Mouse (Mus musculus): ENCODE results near the gene Mat2a. TPM values are rescaled to one million over a fixed set of nuclear protein-coding genes. Genes with fewer than 3 reads are reported as not detected.
A peak's percentile ranks its signal among the peaks of the same experiment; 100 is the strongest.

The Mat2a gene
- total RNA-seq (2014; rRNA removed) (70.5 and 105 TPM in 2 replicates), polyA plus RNA-seq (2015; fragmentation: Nextera tagmentation; extraction: Ambion mirVana) (254 and 279 TPM in 2 replicates)

DNA sequence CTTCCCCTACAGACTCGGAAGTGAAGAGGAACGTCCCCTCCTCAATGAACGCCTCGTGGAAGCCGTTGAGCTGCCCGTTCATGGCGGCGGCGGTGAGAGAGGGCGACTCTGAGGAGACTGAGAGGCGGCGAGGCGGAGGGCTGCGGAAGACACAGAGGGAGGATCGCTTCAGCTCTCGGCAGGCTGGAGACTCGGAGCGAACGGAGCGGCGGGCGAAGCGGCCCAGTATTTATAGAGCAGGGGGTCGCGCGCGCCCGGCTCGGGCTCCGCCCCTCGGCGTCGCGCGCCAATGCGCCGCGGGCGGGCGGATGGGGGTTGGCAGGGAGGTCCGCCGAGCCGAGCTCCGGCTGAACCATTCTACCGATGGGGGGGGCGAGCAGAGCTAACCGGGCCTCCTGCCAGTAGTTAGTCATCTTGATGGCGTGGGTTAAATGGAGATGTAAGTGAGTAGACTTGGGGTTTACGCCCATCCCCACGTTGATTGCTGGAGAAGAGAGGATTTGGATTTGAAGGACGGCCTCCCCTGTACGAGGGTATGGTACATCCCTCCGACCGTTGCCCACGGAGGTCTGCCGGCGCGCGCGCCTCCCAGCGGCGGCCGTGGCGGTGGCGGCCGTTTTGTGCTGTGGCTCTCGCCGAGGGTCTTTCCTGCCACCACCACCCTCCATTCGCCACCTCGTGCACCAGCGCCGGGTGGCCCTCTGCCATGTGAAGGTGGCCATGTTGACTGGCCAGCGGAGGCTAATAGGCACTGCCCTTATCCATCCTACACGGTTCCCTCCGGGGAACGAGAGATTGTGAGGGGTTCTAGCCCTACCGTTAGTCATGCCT lies at the start of gene Mat2a:
TSS of gene Mat2a (minus strand) at position 204 of the 831 bp plus-strand sequence.
- Histone ChIP-seq H3K9ac (replicated peaks; ENCODE audit: low read length) (peak within 1 kb of the TSS; percentile 99), H3K4me2 (ENCODE audit: low read depth, low read length) (peak within 1 kb of the TSS; percentile 70), H3K9me3 (ENCODE audit: low read length) (no peaks in the 10 kb centered on the region), H3K4me1 (ENCODE audit: insufficient read depth, low read length) (peaks cover 16% of the 10 kb centered on the region), H3K4me3 (ENCODE audit: low read length) (peak within 1 kb of the TSS; percentile 100), H3K27ac (peak within 1 kb of the TSS; percentile 100), H3K36me3 (ENCODE audit: insufficient read depth, low read length) (peaks cover 25% of the 10 kb centered on the region), H3K27me3 (ENCODE audit: insufficient read depth, low read length) (no peaks in the 10 kb centered on the region)
- under 1% methylated on average over 76 of the region's 77 CpGs for whole genome bisulfite sequencing
- peak; percentile 49 for TF ChIP-seq CTCF (IDR thresholded peaks at IDR 0.05; ENCODE audit: low read depth)
- peak; percentile 93 for ATAC-seq
- DNase-seq (ENCODE audit: low spot score), result peak; percentile 97

DNA sequence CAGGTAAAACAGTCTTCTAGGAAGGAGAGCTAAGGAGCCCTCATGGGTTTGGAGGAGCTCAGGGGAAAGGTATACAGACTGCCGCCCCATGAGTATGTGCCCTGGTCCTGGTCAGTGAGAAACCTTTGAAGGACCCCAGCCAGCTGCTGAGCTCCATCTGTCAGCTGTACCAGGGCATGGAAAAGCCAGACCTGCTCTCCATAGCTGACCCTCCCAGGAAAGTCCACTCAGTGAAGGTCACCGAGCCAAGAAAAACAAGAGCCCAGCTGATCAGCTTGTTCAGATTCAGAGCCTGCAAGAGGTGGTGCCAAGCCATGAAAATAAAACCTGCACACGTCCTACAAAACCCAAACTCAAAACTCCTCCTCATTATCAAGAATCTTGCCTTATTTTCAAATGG lies 49.5 kb upstream of the Mat2a start:
- DNase-seq (ENCODE audit: low spot score) (no peak), ATAC-seq (no peak)
- no peak for TF ChIP-seq CTCF (IDR thresholded peaks at IDR 0.05; ENCODE audit: low read depth)
- no peak overlapping the region for H3K9ac ChIP-seq (replicated peaks; ENCODE audit: low read length)
- no peak overlapping the region for H3K27ac ChIP-seq
- no peaks in the 10 kb centered on the region for H3K36me3 ChIP-seq (ENCODE audit: insufficient read depth, low read length)
- 66% methylated on average over 3 of the region's 3 CpGs for WGBS
- H3K9me3 ChIP-seq (ENCODE audit: low read length), result no peaks in the 10 kb centered on the region
- no peaks in the 10 kb centered on the region for H3K4me1 ChIP-seq (ENCODE audit: insufficient read depth, low read length)
- no peaks in the 10 kb centered on the region for H3K27me3 ChIP-seq (ENCODE audit: insufficient read depth, low read length)
- no peak overlapping the region for H3K4me3 ChIP-seq (ENCODE audit: low read length)
- H3K4me2 ChIP-seq (ENCODE audit: low read depth, low read length), result no peak overlapping the region

DNA sequence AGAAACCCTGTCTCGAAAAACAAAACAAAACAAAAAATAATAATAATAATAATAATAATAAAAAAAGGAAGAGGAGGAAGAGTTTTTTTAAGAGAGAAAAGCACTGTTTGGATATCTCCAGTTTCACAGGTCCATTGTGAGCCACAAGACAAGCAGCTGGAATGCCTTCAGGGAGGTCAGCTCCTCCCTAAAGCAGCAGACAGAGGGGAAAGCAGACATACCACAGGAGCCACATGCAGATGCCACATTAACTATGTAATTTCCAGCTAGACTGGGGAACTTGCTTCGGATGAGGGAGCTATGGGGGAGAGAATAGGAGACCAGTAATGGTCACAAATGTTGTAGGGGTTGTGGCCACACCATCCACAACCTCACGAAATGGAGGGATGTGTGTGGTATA lies 47.9 kb upstream of the Mat2a start:
- H3K9me3 ChIP-seq (ENCODE audit: low read length), result no peaks in the 10 kb centered on the region
- H3K27me3 ChIP-seq (ENCODE audit: insufficient read depth, low read length), result no peaks in the 10 kb centered on the region
- H3K4me1 ChIP-seq (ENCODE audit: insufficient read depth, low read length), result no peaks in the 10 kb centered on the region
- ATAC-seq, result no peak
- no peaks in the 10 kb centered on the region for H3K36me3 ChIP-seq (ENCODE audit: insufficient read depth, low read length)
- no peak overlapping the region for H3K4me2 ChIP-seq (ENCODE audit: low read depth, low read length)
- H3K27ac ChIP-seq, result no peak overlapping the region
- DNase-seq (ENCODE audit: low spot score), result no peak
- H3K9ac ChIP-seq (replicated peaks; ENCODE audit: low read length), result no peak overlapping the region
- TF ChIP-seq CTCF (IDR thresholded peaks at IDR 0.05; ENCODE audit: low read depth), result no peak
- H3K4me3 ChIP-seq (ENCODE audit: low read length), result no peak overlapping the region
- WGBS, result 74% methylated on average over 3 of the region's 3 CpGs

DNA sequence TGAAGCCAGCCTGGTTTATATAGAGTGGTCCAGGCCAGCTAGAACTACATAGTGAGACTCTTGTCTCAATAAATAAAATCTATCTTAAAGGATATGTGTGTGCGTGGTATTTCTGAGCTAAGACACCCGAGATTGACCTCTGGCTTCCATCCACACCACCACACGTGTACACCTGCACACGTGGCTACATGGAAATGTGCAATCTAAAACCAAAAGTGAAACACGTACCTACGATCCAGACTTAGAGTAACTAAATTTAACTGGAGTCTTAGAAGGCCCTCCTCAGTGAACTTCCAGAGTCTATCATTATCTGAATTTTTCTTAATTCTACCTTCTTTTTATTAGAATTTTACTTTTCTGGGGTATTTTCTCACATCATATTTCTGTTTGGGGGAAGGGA lies 46.9 kb upstream of the Mat2a start:
- no peak for ATAC-seq
- no peaks in the 10 kb centered on the region for H3K4me1 ChIP-seq (ENCODE audit: insufficient read depth, low read length)
- no peak overlapping the region for H3K4me2 ChIP-seq (ENCODE audit: low read depth, low read length)
- H3K4me3 ChIP-seq (ENCODE audit: low read length), result no peak overlapping the region
- H3K27me3 ChIP-seq (ENCODE audit: insufficient read depth, low read length), result no peaks in the 10 kb centered on the region
- H3K9me3 ChIP-seq (ENCODE audit: low read length), result no peaks in the 10 kb centered on the region
- TF ChIP-seq CTCF (IDR thresholded peaks at IDR 0.05; ENCODE audit: low read depth), result no peak
- no peaks in the 10 kb centered on the region for H3K36me3 ChIP-seq (ENCODE audit: insufficient read depth, low read length)
- no peak overlapping the region for H3K27ac ChIP-seq
- WGBS, result 89% methylated on average over 6 of the region's 6 CpGs
- no peak overlapping the region for H3K9ac ChIP-seq (replicated peaks; ENCODE audit: low read length)
- DNase-seq (ENCODE audit: low spot score), result no peak

DNA sequence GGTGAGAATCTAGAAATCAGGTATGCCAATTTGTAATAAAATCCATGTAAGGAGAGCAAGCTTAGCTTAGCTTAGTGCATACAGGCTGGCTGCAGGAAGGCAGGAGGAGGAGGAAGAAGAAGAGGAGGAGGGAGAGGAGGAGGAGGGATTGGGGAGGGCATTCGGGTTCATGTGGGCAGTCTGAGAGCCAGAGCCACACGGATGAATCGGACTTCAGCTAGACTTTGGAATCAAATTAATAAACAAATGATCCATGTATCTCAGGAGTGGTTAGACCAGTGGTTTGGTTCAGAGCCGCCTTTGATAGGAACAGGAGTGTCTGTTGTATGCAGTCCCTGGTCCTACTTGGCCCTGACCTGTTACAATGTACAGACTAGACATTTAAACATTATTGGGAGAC lies 45.5 kb upstream of the Mat2a start:
- H3K4me1 ChIP-seq (ENCODE audit: insufficient read depth, low read length), result no peaks in the 10 kb centered on the region
- no peak overlapping the region for H3K9ac ChIP-seq (replicated peaks; ENCODE audit: low read length)
- DNase-seq (ENCODE audit: low spot score) (no peak), ATAC-seq (no peak)
- H3K9me3 ChIP-seq (ENCODE audit: low read length), result no peaks in the 10 kb centered on the region
- no peak overlapping the region for H3K27ac ChIP-seq
- 70% methylated on average over 4 of the region's 4 CpGs for WGBS
- H3K27me3 ChIP-seq (ENCODE audit: insufficient read depth, low read length), result no peaks in the 10 kb centered on the region
- no peak for TF ChIP-seq CTCF (IDR thresholded peaks at IDR 0.05; ENCODE audit: low read depth)
- H3K36me3 ChIP-seq (ENCODE audit: insufficient read depth, low read length), result no peaks in the 10 kb centered on the region
- no peak overlapping the region for H3K4me3 ChIP-seq (ENCODE audit: low read length)
- H3K4me2 ChIP-seq (ENCODE audit: low read depth, low read length), result no peak overlapping the region

DNA sequence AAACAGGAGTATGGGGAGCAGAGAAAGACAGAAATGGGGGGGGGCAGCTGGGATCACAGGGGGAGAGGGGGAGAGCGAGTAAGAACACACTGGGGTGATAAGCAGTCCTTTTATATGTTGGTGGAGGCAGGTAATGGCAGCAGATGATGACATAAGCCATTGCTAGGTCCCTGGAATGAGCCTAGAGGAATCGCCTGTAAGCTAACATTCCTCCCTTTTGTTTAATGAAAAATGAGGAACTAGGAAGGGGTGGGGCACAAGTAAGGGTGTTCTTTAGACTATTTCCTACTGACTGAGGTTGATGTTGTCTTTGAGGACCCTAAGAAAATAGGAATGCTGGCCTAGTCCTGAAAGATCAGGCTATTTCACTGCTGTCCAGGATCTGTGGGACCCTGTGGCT lies 42.8 kb upstream of the Mat2a start:
- no peak for ATAC-seq

DNA sequence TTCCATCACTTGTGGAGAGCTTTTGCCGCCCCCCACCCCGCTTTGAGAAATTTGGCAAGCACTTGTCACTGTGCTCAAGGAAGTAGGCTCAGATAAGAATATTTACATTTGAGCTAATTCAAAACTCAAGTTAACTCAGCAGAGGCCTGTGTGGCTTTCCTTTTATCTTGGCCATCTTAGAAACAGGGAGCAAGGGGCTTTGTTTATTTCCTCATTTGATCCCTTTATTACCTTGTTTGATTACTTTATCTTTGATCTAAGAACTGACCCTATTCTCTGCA lies 41.0 kb upstream of the Mat2a start:
- 93% methylated on average over 2 of the region's 2 CpGs for WGBS
- Histone ChIP-seq H3K4me2 (ENCODE audit: low read depth, low read length) (no peak overlapping the region), H3K27ac (no peak overlapping the region), H3K9ac (replicated peaks; ENCODE audit: low read length) (no peak overlapping the region), H3K4me3 (ENCODE audit: low read length) (no peak overlapping the region), H3K36me3 (ENCODE audit: insufficient read depth, low read length) (no peaks in the 10 kb centered on the region), H3K9me3 (ENCODE audit: low read length) (no peaks in the 10 kb centered on the region), H3K4me1 (ENCODE audit: insufficient read depth, low read length) (no peaks in the 10 kb centered on the region), H3K27me3 (ENCODE audit: insufficient read depth, low read length) (no peaks in the 10 kb centered on the region)
- no peak for ATAC-seq
- no peak for DNase-seq (ENCODE audit: low spot score)
- no peak for TF ChIP-seq CTCF (IDR thresholded peaks at IDR 0.05; ENCODE audit: low read depth)

More for the DNA sequence above, 42.8 kb upstream of the Mat2a start:
- no peak for TF ChIP-seq CTCF (IDR thresholded peaks at IDR 0.05; ENCODE audit: low read depth)
- Histone ChIP-seq H3K36me3 (ENCODE audit: insufficient read depth, low read length) (no peaks in the 10 kb centered on the region), H3K9ac (replicated peaks; ENCODE audit: low read length) (no peak overlapping the region), H3K27ac (no peak overlapping the region), H3K4me1 (ENCODE audit: insufficient read depth, low read length) (no peaks in the 10 kb centered on the region), H3K27me3 (ENCODE audit: insufficient read depth, low read length) (no peaks in the 10 kb centered on the region), H3K4me3 (ENCODE audit: low read length) (no peak overlapping the region), H3K9me3 (ENCODE audit: low read length) (no peaks in the 10 kb centered on the region), H3K4me2 (ENCODE audit: low read depth, low read length) (no peak overlapping the region)
- no peak for DNase-seq (ENCODE audit: low spot score)
- 67% methylated on average over 2 of the region's 2 CpGs for WGBS

Data from hindbrain, postnatal 0 days (tissue).